Mouse (Mus musculus) midbrain, embryonic 12.5 days (tissue): Measurements from ENCODE around the gene Ptger1. TPM values are rescaled to one million over a fixed set of nuclear protein-coding genes. Genes with fewer than 3 reads are reported as not detected.

Experiments used
- ATAC-seq: fragments of 200-750 bp; cut with Nextera tagmentation; 2 replicates; pipeline ENCODE4 v1.8.0; 2017; ENCODE audit warnings: low read depth, moderate TSS enrichment, moderate library complexity; ENCODE audit not compliant: low FRiP score
- H3K27ac ChIP-seq: fragments of 300-500 bp; sonication (generic); replicated peaks from 2 replicates; pipeline ENCODE4 v1.5.1; 2016; ENCODE audit warnings: mild to moderate bottlenecking
- H3K27me3 ChIP-seq: fragments of 300-500 bp; sonication (generic); 2 replicates; pipeline ENCODE4 v1.6.1; 2016; ENCODE audit warnings: mild to moderate bottlenecking
- H3K36me3 ChIP-seq: fragments of 300-500 bp; sonication (generic); 2 replicates; pipeline ENCODE4 v1.6.1; 2016
- H3K4me1 ChIP-seq: fragments of 300-500 bp; sonication (generic); 2 replicates; pipeline ENCODE4 v1.6.1; 2016
- H3K4me2 ChIP-seq: fragments of 300-500 bp; sonication (generic); replicated peaks from 2 replicates; pipeline ENCODE4 v1.6.1; 2016; ENCODE audit warnings: mild to moderate bottlenecking, moderate library complexity
- H3K4me3 ChIP-seq: fragments of 300-500 bp; sonication (generic); 2 replicates; pipeline ENCODE4 v1.5.1; 2016; ENCODE audit warnings: mild to moderate bottlenecking
- H3K9ac ChIP-seq: fragments of 300-500 bp; sonication (generic); replicated peaks from 2 replicates; pipeline ENCODE4 v1.6.1; 2016; ENCODE audit warnings: mild to moderate bottlenecking, moderate library complexity
- H3K9me3 ChIP-seq: fragments of 300-500 bp; sonication (generic); 2 replicates; pipeline ENCODE4 v1.6.1; 2016; ENCODE audit warnings: mild to moderate bottlenecking
- WGBS: fragments of 180-500 bp; shearing (Covaris S2); methylation state at CpG from one replicate; pipeline ENCODE4 v1.1.7; 2016; 5-methylcytosine and 5-hydroxymethylcytosine counted together
- polyA plus RNA-seq: library from polyadenylated mRNA; unstranded; fragments of >200 nt; fragmentation: Nextera tagmentation; extraction: Ambion mirVana; gene quantifications from 2 replicates; pipeline ENCODE4 v1.2.1, GENCODE M21; 2016

Ptger1 gene
- polyA plus RNA-seq, 1 experiment from 2014 or later, result 0.75 TPM

- H3K27me3 ChIP-seq, result no peaks in the 10 kb centered on the region
- H3K27ac ChIP-seq, result peak overlapping the region; percentile 30; the same call in 1 of the 2 replicates
- H3K36me3 ChIP-seq, result peaks cover 22% of the 10 kb centered on the region
- ATAC-seq, result no peak; the same call in 1 of the 2 replicates
- peaks cover 32% of the 10 kb centered on the region for H3K4me1 ChIP-seq
- H3K4me3 ChIP-seq, result no peak overlapping the region
- peak overlapping the region; percentile 19; the same call in 1 of the 2 replicates for H3K4me2 ChIP-seq
- H3K9ac ChIP-seq, result no peak overlapping the region; the same call in none of the 2 replicates
- H3K9me3 ChIP-seq, result no peaks in the 10 kb centered on the region
- 20% methylated on average over 22 of the region's 22 CpGs for WGBS
These were observed 5.3 kb upstream of the Ptger1 start for GRCm38 (mm10) chr8:83660995-83661680.

DNA sequence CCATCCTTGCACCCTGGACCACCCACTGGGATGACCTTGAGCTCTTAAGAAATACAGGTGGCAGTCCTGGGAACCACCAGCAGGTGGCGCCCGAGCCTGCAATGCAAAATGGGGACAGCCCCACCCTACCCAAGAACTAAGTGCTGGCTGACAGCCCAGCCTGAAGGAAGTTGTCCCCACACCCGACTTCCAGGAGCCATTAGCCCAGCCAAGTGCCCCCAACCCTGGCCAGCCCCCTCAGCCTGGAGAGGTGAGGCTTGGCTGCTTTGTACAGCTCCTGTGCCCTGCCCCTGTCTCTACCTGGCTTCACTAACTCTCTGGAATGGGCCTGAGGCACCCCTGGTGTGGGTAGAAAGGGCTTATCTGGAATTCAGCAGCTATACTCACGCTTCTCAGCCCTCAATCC lies 4.1 kb upstream of the Ptger1 start:
- Histone ChIP-seq H3K4me3 (no peak overlapping the region), H3K9ac (no peak overlapping the region), H3K36me3 (peaks cover 17% of the 10 kb centered on the region), H3K4me2 (no peak overlapping the region), H3K27ac (no peak overlapping the region), H3K27me3 (peaks cover 7% of the 10 kb centered on the region), H3K4me1 (peaks cover 41% of the 10 kb centered on the region), H3K9me3 (no peaks in the 10 kb centered on the region)
- ATAC-seq, result peak; percentile 9; the same call in 1 of the 2 replicates
- WGBS, result 4% methylated on average over 4 of the region's 4 CpGs

DNA sequence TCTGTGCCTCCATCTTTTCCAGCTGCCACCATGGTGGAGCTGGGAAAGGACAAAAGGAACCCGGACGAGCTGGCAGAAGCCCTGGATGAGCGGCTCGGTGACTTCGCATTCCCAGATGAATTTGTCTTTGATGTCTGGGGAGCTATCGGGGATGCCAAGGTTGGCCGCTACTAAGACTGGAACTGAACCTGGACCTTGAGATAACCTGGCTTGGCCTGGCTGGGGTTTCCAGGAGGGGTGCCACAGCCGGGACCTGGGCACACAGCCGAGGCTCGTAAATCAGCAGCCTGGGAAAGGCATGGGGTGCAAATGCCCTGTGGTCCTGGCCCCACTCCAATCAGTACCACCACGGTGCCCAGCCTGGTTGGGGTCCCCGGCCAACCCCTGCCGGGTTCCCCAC lies 2.4 kb upstream of the Ptger1 start:
- whole genome bisulfite sequencing, result 92% methylated on average over 13 of the region's 13 CpGs
- no peak overlapping the region for H3K4me2 ChIP-seq
- H3K9ac ChIP-seq, result no peak overlapping the region
- H3K27ac ChIP-seq, result no peak overlapping the region
- peaks cover 12% of the 10 kb centered on the region; the same call in 1 of the 2 replicates for H3K36me3 ChIP-seq
- no peaks in the 10 kb centered on the region for H3K9me3 ChIP-seq
- no peak for ATAC-seq
- H3K27me3 ChIP-seq, result peaks cover 18% of the 10 kb centered on the region
- no peak overlapping the region for H3K4me3 ChIP-seq
- peaks cover 50% of the 10 kb centered on the region for H3K4me1 ChIP-seq

DNA sequence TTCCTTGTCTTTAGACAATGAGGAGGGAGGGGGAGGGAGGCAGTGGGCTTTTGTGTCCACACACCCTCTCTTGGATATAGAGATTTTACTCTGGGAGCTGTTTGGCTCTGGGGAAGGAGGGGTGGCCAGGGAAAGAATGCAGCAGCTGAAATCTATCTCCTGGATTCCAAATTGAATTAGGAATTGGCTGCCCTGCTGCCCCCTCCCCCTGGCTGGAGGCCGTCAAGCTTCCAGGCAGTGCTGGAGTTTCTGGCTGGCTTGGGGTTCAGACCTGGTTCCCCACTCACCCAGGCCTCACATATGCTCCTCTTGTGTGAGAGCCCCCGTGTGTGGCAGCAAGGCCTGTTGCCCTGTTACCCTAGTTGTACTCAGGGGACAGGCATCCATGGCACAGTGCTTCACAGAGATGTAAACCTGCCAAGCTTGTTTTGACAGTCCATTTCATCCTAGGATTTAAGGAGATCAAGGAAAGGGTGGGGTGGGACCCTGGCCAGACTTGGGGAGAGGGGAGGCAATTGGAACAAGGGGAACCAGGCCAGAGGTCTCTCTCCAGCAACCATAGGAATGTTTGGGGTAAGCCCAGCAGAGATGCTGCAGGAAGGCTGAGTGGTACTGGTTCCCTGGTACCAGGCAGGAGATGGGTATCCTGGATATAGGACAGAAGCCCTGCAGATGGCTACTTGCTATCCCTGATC lies 1.4 kb upstream of the Ptger1 start:
- Histone ChIP-seq H3K4me3 (no peak overlapping the region), H3K36me3 (peaks cover 17% of the 10 kb centered on the region; the same call in 1 of the 2 replicates), H3K27me3 (peaks cover 18% of the 10 kb centered on the region), H3K27ac (no peak overlapping the region), H3K4me1 (peaks cover 48% of the 10 kb centered on the region), H3K9me3 (no peaks in the 10 kb centered on the region), H3K9ac (no peak overlapping the region), H3K4me2 (no peak overlapping the region)
- WGBS, result 33% methylated on average over 2 of the region's 2 CpGs
- ATAC-seq, result no peak

- no peak overlapping the region for H3K4me3 ChIP-seq
- WGBS, result 91% methylated on average over 3 of the region's 3 CpGs
- H3K27me3 ChIP-seq, result peaks cover 18% of the 10 kb centered on the region
- H3K36me3 ChIP-seq, result peaks cover 34% of the 10 kb centered on the region
- H3K4me1 ChIP-seq, result peaks cover 30% of the 10 kb centered on the region
- ATAC-seq, result no peak
- H3K9me3 ChIP-seq, result no peaks in the 10 kb centered on the region
- H3K9ac ChIP-seq, result no peak overlapping the region
- H3K4me2 ChIP-seq, result no peak overlapping the region
- H3K27ac ChIP-seq, result no peak overlapping the region
These were observed 372 bp downstream of the Ptger1 start for GRCm38 (mm10) chr8:83666866-83667234.

- ATAC-seq, result no peak
- Histone ChIP-seq H3K4me3 (no peak overlapping the region; the same call in 1 of the 2 replicates), H3K36me3 (peaks cover 34% of the 10 kb centered on the region), H3K9me3 (no peaks in the 10 kb centered on the region), H3K4me2 (peak overlapping the region; percentile 63), H3K27ac (no peak overlapping the region), H3K4me1 (peaks cover 23% of the 10 kb centered on the region), H3K9ac (no peak overlapping the region), H3K27me3 (peaks cover 18% of the 10 kb centered on the region)
- WGBS, result 83% methylated on average over 10 of the region's 10 CpGs
These were observed 1.0 kb downstream of the Ptger1 start for GRCm38 (mm10) chr8:83667526-83667925.

DNA sequence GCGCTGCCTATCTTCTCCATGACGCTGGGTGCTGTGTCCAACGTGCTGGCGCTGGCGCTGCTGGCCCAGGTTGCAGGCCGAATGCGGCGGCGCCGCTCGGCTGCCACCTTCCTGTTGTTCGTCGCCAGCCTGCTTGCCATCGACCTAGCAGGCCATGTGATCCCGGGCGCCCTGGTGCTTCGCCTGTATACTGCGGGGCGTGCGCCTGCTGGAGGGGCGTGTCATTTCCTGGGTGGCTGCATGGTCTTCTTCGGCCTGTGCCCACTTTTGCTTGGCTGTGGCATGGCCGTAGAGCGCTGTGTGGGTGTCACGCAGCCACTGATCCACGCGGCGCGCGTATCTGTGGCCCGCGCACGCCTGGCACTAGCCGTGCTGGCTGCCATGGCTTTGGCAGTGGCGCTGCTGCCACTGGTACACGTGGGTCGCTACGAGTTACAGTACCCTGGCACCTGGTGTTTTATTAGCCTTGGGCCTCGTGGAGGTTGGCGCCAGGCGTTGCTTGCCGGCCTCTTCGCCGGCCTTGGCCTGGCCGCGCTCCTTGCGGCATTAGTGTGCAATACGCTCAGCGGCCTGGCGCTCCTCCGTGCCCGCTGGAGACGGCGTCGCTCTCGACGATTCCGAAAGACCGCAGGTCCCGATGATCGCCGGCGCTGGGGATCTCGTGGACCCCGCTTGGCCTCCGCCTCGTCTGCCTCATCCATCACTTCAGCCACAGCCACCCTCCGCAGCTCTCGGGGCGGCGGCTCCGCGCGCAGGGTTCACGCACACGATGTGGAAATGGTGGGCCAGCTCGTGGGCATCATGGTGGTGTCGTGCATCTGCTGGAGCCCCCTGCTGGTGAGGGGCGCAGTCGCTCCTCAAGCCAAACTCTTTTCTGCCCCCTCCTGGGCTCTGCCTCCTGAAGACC lies 1.8 kb downstream of the Ptger1 start:
- Histone ChIP-seq H3K4me3 (peak overlapping the region; percentile 39), H3K27ac (no peak overlapping the region), H3K4me1 (peaks cover 21% of the 10 kb centered on the region), H3K9ac (peak overlapping the region; percentile 43), H3K4me2 (peak overlapping the region; percentile 63), H3K36me3 (peaks cover 41% of the 10 kb centered on the region), H3K9me3 (no peaks in the 10 kb centered on the region), H3K27me3 (peaks cover 18% of the 10 kb centered on the region)
- WGBS, result 22% methylated on average over 80 of the region's 80 CpGs
- peak; percentile 63 for ATAC-seq

DNA sequence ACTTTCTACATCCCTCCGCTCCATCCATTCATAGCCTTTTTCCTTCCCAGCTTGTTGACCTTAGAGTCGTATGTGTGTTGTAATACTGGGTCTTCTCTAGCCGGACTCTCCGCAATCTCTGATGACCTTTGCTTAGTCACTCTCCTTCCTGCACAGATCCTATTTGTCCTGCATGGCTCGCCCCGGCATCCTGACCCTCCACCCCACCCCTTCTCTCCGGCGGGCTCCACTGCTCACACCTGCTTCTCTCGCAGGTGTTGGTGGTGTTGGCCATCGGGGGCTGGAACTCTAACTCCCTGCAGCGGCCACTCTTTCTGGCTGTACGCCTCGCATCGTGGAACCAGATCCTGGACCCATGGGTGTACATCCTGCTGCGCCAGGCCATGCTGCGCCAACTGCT lies 2.5 kb downstream of the Ptger1 start:
- peak; percentile 13 for ATAC-seq
- no peak overlapping the region for H3K9ac ChIP-seq
- H3K4me3 ChIP-seq, result no peak overlapping the region
- no peak overlapping the region for H3K27ac ChIP-seq
- peaks cover 21% of the 10 kb centered on the region for H3K4me1 ChIP-seq
- no peaks in the 10 kb centered on the region for H3K9me3 ChIP-seq
- peak overlapping the region; percentile 63; the same call in 1 of the 2 replicates for H3K4me2 ChIP-seq
- peaks cover 46% of the 10 kb centered on the region for H3K36me3 ChIP-seq
- peaks cover 18% of the 10 kb centered on the region for H3K27me3 ChIP-seq
- 76% methylated on average over 16 of the region's 16 CpGs for WGBS

DNA sequence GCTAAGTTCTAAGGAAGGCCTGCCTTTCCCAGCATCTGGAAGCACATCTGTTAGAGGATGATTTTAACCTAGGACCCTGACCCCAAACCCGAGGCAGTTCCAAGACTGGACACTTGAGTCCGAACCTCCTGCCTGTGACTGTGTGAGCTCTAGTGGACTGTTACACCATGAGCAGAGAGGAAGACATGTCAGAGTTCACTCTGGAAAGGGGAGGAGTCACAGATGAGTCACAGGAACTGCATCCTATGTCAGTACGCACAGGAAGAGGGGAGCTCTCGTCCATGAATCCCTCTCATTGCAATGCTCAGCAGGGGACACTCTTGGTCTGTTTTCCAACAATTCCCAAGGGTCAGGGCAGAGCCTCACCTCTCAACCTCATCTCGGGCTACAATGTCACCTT lies 6.5 kb downstream of the Ptger1 start:
- 63% methylated on average over 5 of the region's 5 CpGs for WGBS
- no peak for ATAC-seq
- Histone ChIP-seq H3K9me3 (no peaks in the 10 kb centered on the region), H3K27me3 (peaks cover 6% of the 10 kb centered on the region), H3K9ac (no peak overlapping the region), H3K27ac (no peak overlapping the region), H3K36me3 (peaks cover 60% of the 10 kb centered on the region), H3K4me2 (no peak overlapping the region), H3K4me3 (no peak overlapping the region), H3K4me1 (peaks cover 6% of the 10 kb centered on the region)

DNA sequence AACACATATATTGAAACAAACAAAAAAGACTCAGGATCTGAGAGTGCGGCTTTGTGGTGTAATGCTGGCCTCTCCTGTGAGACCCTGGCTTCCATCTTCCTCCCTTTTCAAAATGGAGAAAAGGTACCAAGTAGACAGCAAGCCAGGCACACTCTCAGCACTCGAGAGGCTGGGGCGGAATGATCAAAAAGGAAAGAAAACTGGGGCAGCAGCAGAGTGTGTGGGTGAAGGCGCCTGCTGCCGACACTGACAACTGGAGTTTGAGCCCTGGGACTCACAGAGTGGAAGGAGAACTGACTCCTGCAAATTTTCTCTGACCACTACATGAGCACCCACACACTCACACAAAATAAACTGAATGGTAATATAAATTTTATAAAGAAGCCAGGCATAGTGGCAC lies 8.0 kb downstream of the Ptger1 start:
- peaks cover 74% of the 10 kb centered on the region for H3K36me3 ChIP-seq
- H3K27me3 ChIP-seq, result no peaks in the 10 kb centered on the region
- H3K4me1 ChIP-seq, result no peaks in the 10 kb centered on the region
- H3K9me3 ChIP-seq, result no peaks in the 10 kb centered on the region
- 91% methylated on average over 5 of the region's 5 CpGs for WGBS
- ATAC-seq, result no peak
- no peak overlapping the region for H3K4me2 ChIP-seq
- no peak overlapping the region for H3K9ac ChIP-seq
- no peak overlapping the region for H3K27ac ChIP-seq
- no peak overlapping the region for H3K4me3 ChIP-seq

- Histone ChIP-seq H3K27me3 (no peaks in the 10 kb centered on the region), H3K4me1 (no peaks in the 10 kb centered on the region), H3K9ac (no peak overlapping the region), H3K4me3 (no peak overlapping the region), H3K9me3 (no peaks in the 10 kb centered on the region), H3K27ac (no peak overlapping the region), H3K4me2 (no peak overlapping the region), H3K36me3 (peaks cover 76% of the 10 kb centered on the region)
- 94% methylated on average over 12 of the region's 12 CpGs for WGBS
- no peak for ATAC-seq
These were observed 13.4 kb downstream of the Ptger1 start for GRCm38 (mm10) chr8:83679866-83680265.
